ENCODE assay signal across 9 mouse cellular contexts in genomic region chr6:48566312-48566711, GRCm38 (mm10). TPM values are rescaled to one million over a fixed set of nuclear protein-coding genes. Genes with fewer than 3 reads are reported as not detected.
DNase-seq lines count a peak whose midpoint lies in the region; ATAC-seq and TF ChIP-seq lines count a peak whose summit lies in the region.
"Had no signal": no experiment of that assay in that cellular context is flagged by ENCODE, and none has a peak within 500 bp of the region (broad histone marks: within the 10 kb centered on the region; RNA-seq: fewer than 3 reads in every experiment).

No protein-coding gene starts in this region.

- intact Hi-C loops in left cerebral cortex, adult 2 months (cut with DNase I), result no loop called here

- peak; percentile 78 for DNase-seq in adrenal gland, postnatal 10 days
- no peak for DNase-seq in adrenal gland, adult 18-20 months (ENCODE audit: low spot score in 2 of 2)
- no peak for DNase-seq in left cerebral cortex, adult 2 months (ENCODE audit: extremely low spot score in 1 of 2, low spot score in 2 of 2)

- H3K4me3 ChIP-seq in brown adipose tissue, adult 24 weeks (ENCODE audit: insufficient read depth, low read depth, low read length), result no peak overlapping the region
- no peak overlapping the region for H3K4me3 ChIP-seq in heart, embryonic 15.5 days
- H3K4me3 ChIP-seq in limb, embryonic 13.5 days, result no peak overlapping the region
- no peak overlapping the region for H3K4me3 ChIP-seq in forebrain, embryonic 12.5 days (replicated peaks)
- H3K4me3 ChIP-seq in left cerebral cortex, adult 2 months, result no peak overlapping the region
- H3K4me3 ChIP-seq: midbrain, embryonic 12.5 days had no signal

- H3K27ac ChIP-seq in brown adipose tissue, adult 24 weeks (replicated peaks; ENCODE audit: low read depth, low read length), result peak overlapping the region; percentile 25; the same call in 1 of the 2 replicates
- H3K27ac ChIP-seq in heart, embryonic 15.5 days, result peak overlapping the region; percentile 67
- H3K27ac ChIP-seq in limb, embryonic 13.5 days, result 0 out of 2 replicates have a peak overlapping the region, but pooled peaks have one; percentile 22
- H3K27ac ChIP-seq in forebrain, embryonic 12.5 days, result no peak overlapping the region
- H3K27ac ChIP-seq in left cerebral cortex, adult 2 months, result no peak overlapping the region
- H3K27ac ChIP-seq: midbrain, embryonic 12.5 days had no signal

- H3K4me1 ChIP-seq in brown adipose tissue, adult 24 weeks (ENCODE audit: control insufficient read depth, insufficient read depth, insufficient read length, low read length), result peaks cover 22% of the 10 kb centered on the region
- H3K4me1 ChIP-seq in heart, embryonic 15.5 days (replicated peaks), result peaks cover 41% of the 10 kb centered on the region
- peaks cover 24% of the 10 kb centered on the region for H3K4me1 ChIP-seq in limb, embryonic 13.5 days
- no peaks in the 10 kb centered on the region for H3K4me1 ChIP-seq in forebrain, embryonic 12.5 days
- H3K4me1 ChIP-seq: midbrain, embryonic 12.5 days had no signal

- 19% methylated on average over 5 of the region's 5 CpGs for WGBS in heart, embryonic 15.5 days
- 35% methylated on average over 5 of the region's 5 CpGs for WGBS in limb, embryonic 13.5 days
- 84% methylated on average over 5 of the region's 5 CpGs for WGBS in forebrain, embryonic 12.5 days

- H3K36me3 ChIP-seq in heart, embryonic 15.5 days, result peaks cover 5% of the 10 kb centered on the region
- H3K36me3 ChIP-seq in limb, embryonic 13.5 days, result peaks cover 38% of the 10 kb centered on the region
- peaks cover 21% of the 10 kb centered on the region; the same call in 1 of the 2 replicates for H3K36me3 ChIP-seq in forebrain, embryonic 12.5 days (replicated peaks)

- H3K4me2 ChIP-seq in heart, embryonic 15.5 days, result no peak overlapping the region
- no peak overlapping the region for H3K4me2 ChIP-seq in limb, embryonic 13.5 days (replicated peaks)
- H3K4me2 ChIP-seq in forebrain, embryonic 12.5 days, result no peak overlapping the region
- H3K4me2 ChIP-seq: midbrain, embryonic 12.5 days had no signal

- peak; percentile 54; the same call in 1 of the 2 replicates for ATAC-seq in heart, embryonic 15.5 days (replicated peaks; ENCODE audit: insufficient number of reproducible peaks, insufficient read depth, low FRiP score, low read depth)
- peak; percentile 78 for ATAC-seq in limb, embryonic 13.5 days (ENCODE audit: low FRiP score, low read depth)
- no peak for ATAC-seq in forebrain, embryonic 12.5 days (ENCODE audit: low FRiP score)
- ATAC-seq in CD4-positive, CD25-positive, alpha-beta regulatory T cell, adult 4 months, result no peak

- no peak overlapping the region for H3K9ac ChIP-seq in heart, embryonic 15.5 days
- no peak overlapping the region; the same call in 1 of the 2 replicates for H3K9ac ChIP-seq in limb, embryonic 13.5 days
- H3K9ac ChIP-seq in forebrain, embryonic 12.5 days, result no peak overlapping the region
- H3K9ac ChIP-seq: midbrain, embryonic 12.5 days had no signal

- no peaks in the 10 kb centered on the region for H3K27me3 ChIP-seq in heart, embryonic 15.5 days
- H3K27me3 ChIP-seq in limb, embryonic 13.5 days, result no peaks in the 10 kb centered on the region
- H3K27me3 ChIP-seq in forebrain, embryonic 12.5 days, result no peaks in the 10 kb centered on the region
- H3K27me3 ChIP-seq: midbrain, embryonic 12.5 days had no signal

- no peak for TF ChIP-seq CTCF in left cerebral cortex, adult 2 months (IDR thresholded peaks at IDR 0.05)

- H3K9me3 ChIP-seq in heart, embryonic 15.5 days (replicated peaks), result no peaks in the 10 kb centered on the region
- H3K9me3 ChIP-seq in limb, embryonic 13.5 days, result peaks cover 4% of the 10 kb centered on the region; the same call in 1 of the 2 replicates
- H3K9me3 ChIP-seq in forebrain, embryonic 12.5 days, result no peaks in the 10 kb centered on the region
- H3K9me3 ChIP-seq: midbrain, embryonic 12.5 days had no signal

RNA-seq across cellular contexts. Expression of gene Rarres2, which starts 6.3 kb away (rescaled TPM):
- 100 to 1,000 TPM; 198 to 328 TPM for total RNA-seq in adrenal gland, postnatal 10 days (2021)
- total RNA-seq in adrenal gland, adult 18-20 months (2021), result 100 to 1,000 TPM in 1 of 2 experiments, 10 to 100 TPM in 1; 55.3 to 165 TPM
- 260 and 356 TPM in 2 replicates for polyA plus RNA-seq in brown adipose tissue, adult 24 weeks (2012; ENCODE audit: insufficient read depth, insufficient read length, missing spikeins)
- 50.4 and 53.8 TPM in 2 replicates for polyA plus RNA-seq in heart, embryonic 15.5 days (2015; fragmentation: Nextera tagmentation; extraction: Ambion mirVana)
- polyA plus RNA-seq in limb, embryonic 13.5 days (2015; fragmentation: Nextera tagmentation; extraction: Ambion mirVana), result 10.3 and 10.9 TPM in 2 replicates
- polyA plus RNA-seq in forebrain, embryonic 12.5 days (2016; fragmentation: Nextera tagmentation; extraction: Ambion mirVana), result 0.74 and 1.2 TPM in 2 replicates
- total RNA-seq in left cerebral cortex, adult 2 months (2021), result 10 to 100 TPM; 12.3 to 12.8 TPM
- polyA plus RNA-seq in CD4-positive, CD25-positive, alpha-beta regulatory T cell, adult 4 months (2017; shearing (Covaris generic)), result under 1 TPM in 1 of 2 experiments, not detected in 1; 0.55 TPM

RNA-seq across cellular contexts. Expression of gene Lrrc61, which starts 11.7 kb away (rescaled TPM):
- total RNA-seq in adrenal gland, postnatal 10 days (2021), result 10 to 100 TPM; 25.1 to 27.3 TPM
- 10 to 100 TPM; 26.5 to 34.3 TPM for total RNA-seq in adrenal gland, adult 18-20 months (2021)
- polyA plus RNA-seq in brown adipose tissue, adult 24 weeks (2012; ENCODE audit: insufficient read depth, insufficient read length, missing spikeins), result 9.1 and 22.4 TPM in 2 replicates
- 6.0 and 7.0 TPM in 2 replicates for polyA plus RNA-seq in heart, embryonic 15.5 days (2015; fragmentation: Nextera tagmentation; extraction: Ambion mirVana)
- polyA plus RNA-seq in limb, embryonic 13.5 days (2015; fragmentation: Nextera tagmentation; extraction: Ambion mirVana), result 6.9 and 11.6 TPM in 2 replicates
- 16.7 and 21.3 TPM in 2 replicates for polyA plus RNA-seq in forebrain, embryonic 12.5 days (2016; fragmentation: Nextera tagmentation; extraction: Ambion mirVana)
- total RNA-seq in left cerebral cortex, adult 2 months (2021), result 10 to 100 TPM; 35.8 to 36.8 TPM
- polyA plus RNA-seq in CD4-positive, CD25-positive, alpha-beta regulatory T cell, adult 4 months (2017; shearing (Covaris generic)), result 10 to 100 TPM; 33.3 to 54.7 TPM

RNA-seq across cellular contexts. Expression of gene Gm45021, which starts 23.1 kb away (rescaled TPM):
- total RNA-seq in adrenal gland, postnatal 10 days (2021), result not detected
- not detected for total RNA-seq in adrenal gland, adult 18-20 months (2021)
- not detected in 2 replicates for polyA plus RNA-seq in brown adipose tissue, adult 24 weeks (2012; ENCODE audit: insufficient read depth, insufficient read length, missing spikeins)
- 0.70 TPM in 1 of 2 replicates, not detected in the other for polyA plus RNA-seq in heart, embryonic 15.5 days (2015; fragmentation: Nextera tagmentation; extraction: Ambion mirVana)
- polyA plus RNA-seq in limb, embryonic 13.5 days (2015; fragmentation: Nextera tagmentation; extraction: Ambion mirVana), result not detected in 2 replicates
- not detected in 2 replicates for polyA plus RNA-seq in forebrain, embryonic 12.5 days (2016; fragmentation: Nextera tagmentation; extraction: Ambion mirVana)
- total RNA-seq in left cerebral cortex, adult 2 months (2021), result not detected
- polyA plus RNA-seq in CD4-positive, CD25-positive, alpha-beta regulatory T cell, adult 4 months (2017; shearing (Covaris generic)), result not detected
- polyA plus RNA-seq: midbrain, embryonic 12.5 days had no signal

RNA-seq across cellular contexts. Expression of gene Repin1, which starts 27.4 kb away (rescaled TPM):
- 10 to 100 TPM; 37.6 to 42.0 TPM for total RNA-seq in adrenal gland, postnatal 10 days (2021)
- 10 to 100 TPM; 67.2 to 77.6 TPM for total RNA-seq in adrenal gland, adult 18-20 months (2021)
- polyA plus RNA-seq in brown adipose tissue, adult 24 weeks (2012; ENCODE audit: insufficient read depth, insufficient read length, missing spikeins), result 14.1 and 17.4 TPM in 2 replicates
- polyA plus RNA-seq in heart, embryonic 15.5 days (2015; fragmentation: Nextera tagmentation; extraction: Ambion mirVana), result 23.4 and 28.1 TPM in 2 replicates
- 30.7 and 34.1 TPM in 2 replicates for polyA plus RNA-seq in limb, embryonic 13.5 days (2015; fragmentation: Nextera tagmentation; extraction: Ambion mirVana)
- polyA plus RNA-seq in forebrain, embryonic 12.5 days (2016; fragmentation: Nextera tagmentation; extraction: Ambion mirVana), result 46.7 and 50.0 TPM in 2 replicates
- 10 to 100 TPM; 56.5 to 58.0 TPM for total RNA-seq in left cerebral cortex, adult 2 months (2021)
- polyA plus RNA-seq in CD4-positive, CD25-positive, alpha-beta regulatory T cell, adult 4 months (2017; shearing (Covaris generic)), result 1 to 10 TPM in 1 of 2 experiments, under 1 TPM in 1; 1.00 to 1.9 TPM

RNA-seq across cellular contexts. Expression of gene Gm44965, which starts 27.4 kb away (rescaled TPM):
- total RNA-seq in adrenal gland, postnatal 10 days (2021), result 1 to 10 TPM in 1 of 2 experiments, not detected in 1; 1.3 TPM
- total RNA-seq in adrenal gland, adult 18-20 months (2021), result not detected
- polyA plus RNA-seq in brown adipose tissue, adult 24 weeks (2012; ENCODE audit: insufficient read depth, insufficient read length, missing spikeins), result not detected in 2 replicates
- not detected in 2 replicates for polyA plus RNA-seq in heart, embryonic 15.5 days (2015; fragmentation: Nextera tagmentation; extraction: Ambion mirVana)
- polyA plus RNA-seq in limb, embryonic 13.5 days (2015; fragmentation: Nextera tagmentation; extraction: Ambion mirVana), result 0.73 TPM in 1 of 2 replicates, not detected in the other
- not detected in 2 replicates for polyA plus RNA-seq in forebrain, embryonic 12.5 days (2016; fragmentation: Nextera tagmentation; extraction: Ambion mirVana)
- not detected for total RNA-seq in left cerebral cortex, adult 2 months (2021)
- polyA plus RNA-seq in CD4-positive, CD25-positive, alpha-beta regulatory T cell, adult 4 months (2017; shearing (Covaris generic)), result not detected

Comparison
In these comparisons a context has a peak if more than half of its experiments do, and no peak if none do; other contexts are left out.
1. H3K27ac ChIP-seq: peak in brown adipose tissue, adult 24 weeks (single experiment), heart, embryonic 15.5 days (single experiment) and limb, embryonic 13.5 days (single experiment); none in forebrain, embryonic 12.5 days (single experiment) and left cerebral cortex, adult 2 months (single experiment).
2. ATAC-seq: peak in heart, embryonic 15.5 days (single experiment) and limb, embryonic 13.5 days (single experiment); none in forebrain, embryonic 12.5 days (single experiment) and CD4-positive, CD25-positive, alpha-beta regulatory T cell, adult 4 months (single experiment).